Mouse (Mus musculus) G1E (cell line): ENCODE measurements around the gene Dis3. TPM values are rescaled to one million over a fixed set of nuclear protein-coding genes. Genes with fewer than 3 reads are reported as not detected.
"Not testable (repeated sequence)": the region's sequence is repeated elsewhere in the genome, so short reads cannot be mapped to it uniquely, and the experiment has no call there.

Source experiments
- ATAC-seq: 2 replicates; pipeline ENCODE4 v1.8.0; 2016; ENCODE audit warnings: mild to moderate bottlenecking; ENCODE audit not compliant: insufficient number of reproducible peaks, poor library complexity, low FRiP score, severe bottlenecking; ENCODE audit errors: extremely low read depth
- DNase-seq: peaks from one replicate; pipeline ENCODE4 v3.0.0; 2012; ENCODE audit warnings: low spot score
- H3K27me3 ChIP-seq: 2 replicates; pipeline ENCODE4 v1.6.1; 2012; ENCODE audit warnings: mild to moderate bottlenecking, low read length, inconsistent platforms; ENCODE audit not compliant: insufficient read depth
- H3K36me3 ChIP-seq: replicated peaks from 2 replicates; pipeline ENCODE3; 2012; ENCODE audit warnings: mild to moderate bottlenecking, inconsistent platforms
- H3K4me1 ChIP-seq: 2 replicates; pipeline ENCODE4 v1.6.1; 2012; ENCODE audit warnings: low read depth, low read length, inconsistent platforms, mixed read lengths; ENCODE audit not compliant: insufficient read depth
- H3K4me3 ChIP-seq: 2 replicates; pipeline ENCODE4 v1.5.1; 2012; ENCODE audit warnings: low read depth, mild to moderate bottlenecking, inconsistent platforms, low read length, moderate library complexity, mixed read lengths
- H3K9me3 ChIP-seq: replicated peaks from 2 replicates; pipeline ENCODE4 v1.6.1; 2012; ENCODE audit warnings: inconsistent platforms
- CTCF ChIP-seq: IDR thresholded peaks from 2 replicates; pipeline ENCODE4 v1.5.1; 2012; ENCODE audit warnings: low read depth, low read length, inconsistent platforms, mixed read lengths
- GATA1 ChIP-seq: IDR thresholded peaks from 2 replicates; pipeline ENCODE4 v1.6.1; 2012; ENCODE audit warnings: borderline replicate concordance, low read length, inconsistent platforms, mixed read lengths
- GATA2 ChIP-seq: IDR thresholded peaks from 2 replicates; pipeline ENCODE4 v1.6.1; 2012; ENCODE audit warnings: low read depth, low read length, inconsistent platforms, borderline replicate concordance
- POLR2AphosphoS5 ChIP-seq: IDR thresholded peaks from 2 replicates; pipeline ENCODE4 v1.6.1; 2012; ENCODE audit warnings: low read depth, low read length, inconsistent platforms; ENCODE audit not compliant: insufficient replicate concordance
- TAL1 ChIP-seq: conservative IDR thresholded peaks from 2 replicates; pipeline ENCODE4 v1.6.1; 2012; ENCODE audit warnings: low read depth, low read length, inconsistent platforms, mixed read lengths
- polyA plus RNA-seq: library from polyadenylated mRNA; stranded (reverse); fragments of >175 nt; gene quantifications from 2 replicates; pipeline ENCODE4 v1.2.3, GENCODE M21; 2012
- total RNA-seq, 2 experiments: library from RNA; stranded (forward) in 1 of 2; stranded (reverse) in 1 of 2; fragments of 200-1000 nt in 1 of 2; fragments of >200 nt in 1 of 2; fragmentation: Nextera tagmentation in 1 of 2; gene quantifications; 2 replicates each; pipeline ENCODE4 v1.2.3; 2014 to 2017

Gene Dis3
- total and polyA plus RNA-seq, 3 experiments, result 26.4 to 105 (median 80.3) TPM

- peak; percentile 99 for DNase-seq
- peaks cover 48% of the 10 kb centered on the region for H3K4me1 ChIP-seq
Measured at GRCm38 (mm10) chr14:99046031-99046781, 53.4 kb downstream of the Dis3 start, which contains the start of the genes Mzt1 and Bora. Gene Mzt1, minus strand, starts transcription at chr14:99046134. Gene Bora, plus strand, starts transcription at chr14:99046222.

GRCm38 (mm10) chr14:99045378-99046030 lies 54.1 kb downstream of the Dis3 start:
- Histone ChIP-seq H3K4me3 (peak overlapping the region; percentile 95), H3K4me1 (peaks cover 52% of the 10 kb centered on the region), H3K9me3 (no peaks in the 10 kb centered on the region), H3K36me3 (peaks cover 50% of the 10 kb centered on the region), H3K27me3 (no peaks in the 10 kb centered on the region)
- TF ChIP-seq GATA2, result no peak
- no peak for TF ChIP-seq POLR2AphosphoS5
- no peak for TF ChIP-seq TAL1
- no peak for TF ChIP-seq CTCF
- ATAC-seq (no peak), DNase-seq (no peak)

More at GRCm38 (mm10) chr14:99046031-99046781, 53.4 kb downstream of the Dis3 start, which contains the start of the genes Mzt1 and Bora:
- Histone ChIP-seq H3K27me3 (no peaks in the 10 kb centered on the region), H3K9me3 (no peaks in the 10 kb centered on the region), H3K36me3 (peaks cover 54% of the 10 kb centered on the region), H3K4me3 (peak within 1 kb of the TSS; percentile 95)
- TF ChIP-seq CTCF, result no peak
- TF ChIP-seq POLR2AphosphoS5, result no peak
- no peak for TF ChIP-seq TAL1
- TF ChIP-seq GATA2, result no peak
- TF ChIP-seq GATA1, result no peak
- ATAC-seq, result peak; percentile 69

GRCm38 (mm10) chr14:99044718-99045117 lies 54.9 kb downstream of the Dis3 start:
- TF ChIP-seq GATA1, result no peak
- peak; percentile 41 for TF ChIP-seq TAL1
- no peak for TF ChIP-seq CTCF
- TF ChIP-seq GATA2, result no peak
- TF ChIP-seq POLR2AphosphoS5, result no peak
- peak; percentile 58 for DNase-seq
- ATAC-seq, result peak; percentile 47

GRCm38 (mm10) chr14:99044096-99044495 lies 55.5 kb downstream of the Dis3 start:
- Histone ChIP-seq H3K4me1 (peaks cover 58% of the 10 kb centered on the region), H3K36me3 (peaks cover 42% of the 10 kb centered on the region), H3K27me3 (no peaks in the 10 kb centered on the region), H3K9me3 (no peaks in the 10 kb centered on the region), H3K4me3 (peak overlapping the region; percentile 95)
- no peak for ATAC-seq
- DNase-seq, result no peak
- TF ChIP-seq GATA1, result no peak
- TF ChIP-seq CTCF, result no peak
- TF ChIP-seq GATA2, result no peak
- no peak for TF ChIP-seq TAL1
- no peak for TF ChIP-seq POLR2AphosphoS5

More at GRCm38 (mm10) chr14:99044718-99045117, 54.9 kb downstream of the Dis3 start:
- no peaks in the 10 kb centered on the region for H3K27me3 ChIP-seq
- peak overlapping the region; percentile 95 for H3K4me3 ChIP-seq
- H3K4me1 ChIP-seq, result peaks cover 55% of the 10 kb centered on the region
- H3K36me3 ChIP-seq, result peaks cover 43% of the 10 kb centered on the region
- no peaks in the 10 kb centered on the region for H3K9me3 ChIP-seq

GRCm38 (mm10) chr14:99043499-99043898 lies 56.1 kb downstream of the Dis3 start:
- no peak for TF ChIP-seq POLR2AphosphoS5
- TF ChIP-seq CTCF, result no peak
- TF ChIP-seq TAL1, result no peak
- peaks cover 42% of the 10 kb centered on the region for H3K36me3 ChIP-seq
- peaks cover 57% of the 10 kb centered on the region for H3K4me1 ChIP-seq
- peak; percentile 27 for DNase-seq
- H3K27me3 ChIP-seq, result no peaks in the 10 kb centered on the region
- peak overlapping the region; percentile 95 for H3K4me3 ChIP-seq
- H3K9me3 ChIP-seq, result no peaks in the 10 kb centered on the region
- peak; percentile 17 for ATAC-seq

- DNase-seq (no peak), ATAC-seq (no peak)
- Histone ChIP-seq H3K4me3 (peak overlapping the region; percentile 61; the same call in 1 of the 2 replicates), H3K9me3 (no peaks in the 10 kb centered on the region), H3K36me3 (peaks cover 47% of the 10 kb centered on the region), H3K27me3 (no peaks in the 10 kb centered on the region), H3K4me1 (peaks cover 60% of the 10 kb centered on the region)
- TF ChIP-seq CTCF, result no peak
- TF ChIP-seq POLR2AphosphoS5, result no peak
- no peak for TF ChIP-seq GATA1
- TF ChIP-seq TAL1, result no peak
- no peak for TF ChIP-seq GATA2
Measured at GRCm38 (mm10) chr14:99041416-99041815, 58.2 kb downstream of the Dis3 start.

GRCm38 (mm10) chr14:99039308-99039707 lies 60.3 kb downstream of the Dis3 start:
- not testable (repeated sequence) for DNase-seq, H3K27me3 ChIP-seq, H3K4me3 ChIP-seq, H3K9me3 ChIP-seq, ATAC-seq
- Histone ChIP-seq H3K4me1 (peaks cover 59% of the 10 kb centered on the region), H3K36me3 (peaks cover 58% of the 10 kb centered on the region)
